Mouse (Mus musculus) ES-E14 (cell line): ENCODE data around the gene Fbxo42.

ENCODE experiments used
- CHD2 ChIP-seq: IDR thresholded peaks from 2 replicates; pipeline ENCODE4 v1.6.1; 2014; ENCODE audit warnings: mild to moderate bottlenecking, low read depth, low read length, inconsistent platforms
- HCFC1 ChIP-seq: IDR thresholded peaks from 2 replicates; pipeline ENCODE4 v1.6.1; 2012; ENCODE audit warnings: low read length, inconsistent platforms, borderline replicate concordance; ENCODE audit not compliant: insufficient read depth
- MAFK ChIP-seq: IDR thresholded peaks from 2 replicates; pipeline ENCODE4 v1.6.1; 2014; ENCODE audit warnings: mild to moderate bottlenecking, low read depth, low read length, inconsistent platforms; ENCODE audit not compliant: insufficient read depth
- ZC3H11A ChIP-seq: IDR thresholded peaks from 2 replicates; pipeline ENCODE4 v1.6.1; 2012; ENCODE audit warnings: low read depth, mild to moderate bottlenecking, inconsistent platforms, low read length, borderline replicate concordance
- ZNF384 ChIP-seq: IDR thresholded peaks from 2 replicates; pipeline ENCODE4 v1.6.1; 2012; ENCODE audit warnings: low read depth, low read length, inconsistent platforms

DNA sequence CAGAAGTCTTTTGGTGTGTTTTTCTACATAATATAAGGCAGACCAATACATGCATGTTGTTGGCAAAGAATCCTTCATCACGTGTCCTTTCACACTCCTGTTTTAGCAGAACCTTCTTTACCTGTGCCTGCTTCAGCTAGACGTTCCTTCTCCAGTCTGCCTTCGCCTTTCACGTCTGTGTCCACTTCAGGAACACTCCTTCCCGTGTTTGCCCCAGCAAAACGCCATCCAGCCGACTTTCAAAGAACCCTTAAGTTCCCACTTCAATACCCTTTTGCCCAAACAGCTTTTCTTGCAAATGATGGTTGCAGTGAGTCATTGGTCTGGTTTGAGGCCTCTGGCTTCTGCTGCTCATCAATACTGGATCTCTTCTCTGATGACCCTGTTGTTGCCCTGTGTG, 43.6 kb downstream of the Fbxo42 start:
- no peak for TF ChIP-seq HCFC1
- no peak for TF ChIP-seq CHD2
- TF ChIP-seq ZNF384, result no peak
- TF ChIP-seq ZC3H11A, result no peak
- TF ChIP-seq MAFK, result no peak
